Mouse (Mus musculus) MEL (cell line): ENCODE results near the gene Zfp512.

Experiments
- CTCF ChIP-seq, 3 experiments: IDR thresholded peaks in 2 of 3; conservative IDR thresholded peaks in 1 of 3; 2 replicates each; pipeline ENCODE4 v1.5.1; 2011 to 2012; ENCODE audit warnings: low read length in 3 of 3, low read depth in 2 of 3, mild to moderate bottlenecking in 2 of 3, improper control_type of control experiment in 1 of 3, inconsistent platforms in 1 of 3, mixed read lengths in 1 of 3, moderate library complexity in 1 of 3; ENCODE audit not compliant: control insufficient read depth in 1 of 3, insufficient read depth in 1 of 3, poor library complexity in 1 of 3, severe bottlenecking in 1 of 3
- GATA1 ChIP-seq: IDR thresholded peaks from 2 replicates; pipeline ENCODE4 v1.6.1; 2011; ENCODE audit warnings: low read depth, low read length, improper control_type of control experiment
- MXI1 ChIP-seq: IDR thresholded peaks from 2 replicates; pipeline ENCODE4 v1.6.1; 2011; ENCODE audit warnings: mild to moderate bottlenecking, low read depth, low read length, improper control_type of control experiment
- USF2 ChIP-seq, 2 experiments: IDR thresholded peaks; 2 replicates each; pipeline ENCODE4 v1.6.1; 2011 to 2012; ENCODE audit warnings: improper control_type of control experiment in 2 of 2, low read length in 2 of 2, borderline replicate concordance in 1 of 2, inconsistent platforms in 1 of 2, low read depth in 1 of 2, mild to moderate bottlenecking in 1 of 2; ENCODE audit not compliant: insufficient read depth in 1 of 2

DNA sequence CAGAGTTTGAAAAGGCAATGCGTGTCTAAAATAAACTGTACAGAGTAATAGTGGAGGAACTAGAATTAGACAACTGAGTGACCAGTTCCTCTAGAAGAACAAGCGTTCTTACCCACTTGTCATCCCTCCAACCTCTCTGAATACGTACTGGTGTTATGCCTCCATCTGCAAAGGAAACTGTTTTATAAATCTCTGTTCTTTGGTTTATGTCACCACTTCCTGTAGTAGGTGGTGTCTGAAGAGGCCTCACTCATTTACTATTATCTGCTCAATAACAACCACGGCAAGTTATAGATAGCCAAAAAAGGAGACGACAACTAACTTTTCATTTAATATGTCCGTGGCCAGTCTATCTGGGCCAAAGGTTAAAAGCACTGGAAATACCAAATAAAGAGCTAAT is 68.3 kb downstream of the Zfp512 start:
- TF ChIP-seq CTCF (IDR thresholded peaks at IDR 0.05 in 2 of 3, conservative IDR thresholded peaks at IDR 0.05 in 1 of 3; ENCODE audit: control insufficient read depth in 1 of 3, insufficient read depth in 1 of 3, low read depth in 2 of 3, low read length in 3 of 3, poor library complexity in 1 of 3, severe bottlenecking in 1 of 3) (no peak), MXI1 (no peak), USF2 (IDR thresholded peaks at IDR 0.05; ENCODE audit: borderline replicate concordance in 1 of 2, insufficient read depth in 1 of 2, low read depth in 1 of 2, low read length in 2 of 2) (no peak), GATA1 (no peak)
